Mouse (Mus musculus) central nervous system, embryonic 14 days (tissue): ENCODE measurements around the gene Rnf19b. TPM values are rescaled to one million over a fixed set of nuclear protein-coding genes. Genes with fewer than 3 reads are reported as not detected.

Experiments used
- polyA plus RNA-seq: library from polyadenylated mRNA; depleted of rRNA; stranded (reverse); fragments of >200 nt; gene quantifications from 2 replicates; pipeline ENCODE4 v1.2.3, GENCODE M21; 2012; rRNA removed

Rnf19b gene
- 73.7 and 75.8 TPM in 2 replicates for polyA plus RNA-seq

GRCm38 (mm10) chr4:129058207-129059092 is at the start of gene Rnf19b:
TSS of gene Rnf19b (plus strand) at chr4:129058271.

DNA sequence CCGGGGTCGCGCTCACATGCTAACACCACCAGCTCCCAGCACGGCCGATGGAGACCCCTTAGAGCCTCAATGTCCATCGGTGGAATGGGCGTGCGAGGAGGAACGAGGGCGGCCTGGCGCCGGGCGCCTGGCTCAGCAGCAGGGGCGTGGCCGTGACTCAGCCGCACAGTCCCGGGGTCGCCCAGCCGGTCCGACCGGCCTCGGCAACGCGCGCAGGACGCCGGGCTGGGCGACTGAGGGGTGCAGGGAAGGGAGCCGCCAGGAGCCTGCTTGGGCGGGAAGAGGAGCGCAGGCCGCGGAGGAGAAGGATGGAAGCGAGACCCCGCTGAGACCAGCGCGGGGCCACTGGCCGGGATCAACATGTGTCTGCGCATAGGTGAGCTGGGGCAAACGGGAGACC is 47.3 kb downstream of the Rnf19b start, which contains the start of gene Tmem54:
TSS of gene Tmem54 (plus strand) at position 193 of the 400 bp plus-strand sequence.

GRCm38 (mm10) chr4:129121569-129122086 is 63.6 kb downstream of the Rnf19b start, which contains the start of gene Hpca:
TSS of gene Hpca (minus strand) at chr4:129122036.

Other genes starting within 250 kb of the Rnf19b start
- 16.4 and 20.5 TPM in 2 replicates for gene Trim62, start 174.7 kb upstream of the Rnf19b start, polyA plus RNA-seq
- gene Azin2, start 95.8 kb upstream of the Rnf19b start, polyA plus RNA-seq: 16.1 and 19.6 TPM in 2 replicates
- gene Ak2, start 66.3 kb upstream of the Rnf19b start, polyA plus RNA-seq: 80.8 and 85.4 TPM in 2 replicates
- gene Tmem54, start 47.3 kb downstream of the Rnf19b start, polyA plus RNA-seq: 0.10 and 1.6 TPM in 2 replicates
- 40.4 and 49.1 TPM in 2 replicates for gene Hpca, start 63.8 kb downstream of the Rnf19b start, polyA plus RNA-seq
- gene Fndc5, start 78.7 kb downstream of the Rnf19b start, polyA plus RNA-seq: 5.7 and 10.2 TPM in 2 replicates
- gene S100pbp, start 131.5 kb downstream of the Rnf19b start, polyA plus RNA-seq: 32.3 and 35.0 TPM in 2 replicates
- gene Yars, start 131.5 kb downstream of the Rnf19b start, polyA plus RNA-seq: 71.3 and 71.4 TPM in 2 replicates
- gene C77080, start 203.1 kb downstream of the Rnf19b start, polyA plus RNA-seq: 9.8 and 13.8 TPM in 2 replicates
- 0.48 and 1.6 TPM in 2 replicates for gene Sync, start 229.3 kb downstream of the Rnf19b start, polyA plus RNA-seq